Mouse (Mus musculus) heart, adult 2 months (tissue): ENCODE data around the gene Aqr. TPM values are rescaled to one million over a fixed set of nuclear protein-coding genes. Genes with fewer than 3 reads are reported as not detected.

ENCODE experiments used
- DNase-seq, 2 experiments: peaks; one replicate each; pipeline ENCODE4 v3.0.0; 2021
- H3K27ac ChIP-seq: fragments of 200-600 bp; 2 replicates; pipeline ENCODE4 v1.8.1; 2022
- H3K27me3 ChIP-seq: fragments of 200-500 bp; 2 replicates; pipeline ENCODE4 v1.6.1; 2012; ENCODE audit warnings: mild to moderate bottlenecking, low read length, inconsistent platforms, mixed read lengths; ENCODE audit not compliant: control insufficient read depth, insufficient read depth
- H3K36me3 ChIP-seq: fragments of 200-500 bp; 2 replicates; pipeline ENCODE4 v1.6.1; 2012; ENCODE audit warnings: low read length, inconsistent platforms; ENCODE audit not compliant: control insufficient read depth, insufficient read depth
- H3K4me1 ChIP-seq: fragments of 200-500 bp; 2 replicates; pipeline ENCODE4 v1.6.1; 2011; ENCODE audit warnings: low read length; ENCODE audit not compliant: control insufficient read depth, insufficient read depth
- H3K4me3 ChIP-seq: fragments of 200-600 bp; 2 replicates; pipeline ENCODE4 v1.8.1; 2022
- H3K79me2 ChIP-seq: fragments of 200-500 bp; replicated peaks from 2 replicates; pipeline ENCODE4 v1.6.1; 2012; ENCODE audit warnings: mild to moderate bottlenecking, inconsistent platforms, low read length, moderate library complexity, mixed read lengths; ENCODE audit not compliant: control insufficient read depth, insufficient read depth
- H3K9ac ChIP-seq: fragments of 200-500 bp; 2 replicates; pipeline ENCODE4 v1.6.1; 2012; ENCODE audit warnings: low read depth, mild to moderate bottlenecking, control low read depth, inconsistent platforms, low read length, mixed read lengths
- CTCF ChIP-seq: fragments of 200-600 bp; IDR thresholded peaks from 2 replicates; pipeline ENCODE4 v1.8.1; 2022; ENCODE audit warnings: antibody characterized with exemption, mild to moderate bottlenecking, moderate library complexity
- EP300 ChIP-seq: fragments of 200-500 bp; IDR thresholded peaks from 2 replicates; pipeline ENCODE4 v1.6.1; 2011; ENCODE audit warnings: low read depth, low read length, control low read depth; ENCODE audit not compliant: insufficient read depth
- POLR2A ChIP-seq: fragments of 200-500 bp; IDR thresholded peaks from 2 replicates; pipeline ENCODE4 v1.6.1; 2011; ENCODE audit warnings: mild to moderate bottlenecking, low read depth, low read length, control low read depth; ENCODE audit not compliant: insufficient read depth
- WGBS: fragments of 180-500 bp; shearing (Covaris S2); methylation state at CpG from one replicate; pipeline ENCODE4 v1.1.7; 2018; 5-methylcytosine and 5-hydroxymethylcytosine counted together
- intact Hi-C: fragments of 180-260 bp; cut with DNase I; formaldehyde crosslinking; loops from one replicate; pipeline ENCODE4 v1.15.1; 2025
- polyA plus RNA-seq: library from polyadenylated mRNA; depleted of rRNA; stranded (reverse); fragments of >200 nt; gene quantifications from 2 replicates; pipeline ENCODE4 v1.2.3, GENCODE M21; 2012
- total RNA-seq, 2 experiments: library from RNA; stranded (reverse); gene quantifications; 2 replicates each; pipeline ENCODE4 v1.2.3; 2021

The Aqr gene
- total and polyA plus RNA-seq, 3 experiments, result 10.3 to 17.7 (median 17.6) TPM

DNA sequence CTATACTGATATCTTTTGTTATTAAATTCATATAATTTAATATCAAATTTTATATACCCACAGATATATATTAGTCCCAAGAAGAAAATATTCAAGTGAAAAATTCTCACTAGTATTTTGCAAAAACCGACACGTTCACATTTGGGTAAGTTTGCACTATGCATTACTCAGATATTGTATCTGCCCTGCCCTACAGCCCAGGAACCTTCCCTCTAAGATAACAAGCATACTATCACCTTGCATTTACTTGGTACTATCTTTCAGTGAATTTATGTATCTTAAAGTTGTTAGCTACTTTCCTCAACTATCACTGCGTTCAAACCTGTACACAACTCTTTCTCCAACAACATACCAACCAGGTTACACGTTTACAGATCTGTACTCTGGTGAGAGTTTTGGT lies 71.3 kb downstream of the Aqr start:
- H3K27me3 ChIP-seq, result no peaks in the 10 kb centered on the region
- DNase-seq, result no peak
- H3K4me3 ChIP-seq, result no peak overlapping the region
- intact Hi-C loops, result no loop called here
- no peak overlapping the region for H3K27ac ChIP-seq
- no peaks in the 10 kb centered on the region for H3K79me2 ChIP-seq
- peaks cover 8% of the 10 kb centered on the region; the same call in 1 of the 2 replicates for H3K36me3 ChIP-seq
- 92% methylated on average over 4 of the region's 4 CpGs for WGBS
- TF ChIP-seq CTCF, result no peak
- TF ChIP-seq EP300, result no peak
- no peak for TF ChIP-seq POLR2A
- H3K9ac ChIP-seq, result no peak overlapping the region
- H3K4me1 ChIP-seq, result no peaks in the 10 kb centered on the region; the same call in none of the 2 replicates

DNA sequence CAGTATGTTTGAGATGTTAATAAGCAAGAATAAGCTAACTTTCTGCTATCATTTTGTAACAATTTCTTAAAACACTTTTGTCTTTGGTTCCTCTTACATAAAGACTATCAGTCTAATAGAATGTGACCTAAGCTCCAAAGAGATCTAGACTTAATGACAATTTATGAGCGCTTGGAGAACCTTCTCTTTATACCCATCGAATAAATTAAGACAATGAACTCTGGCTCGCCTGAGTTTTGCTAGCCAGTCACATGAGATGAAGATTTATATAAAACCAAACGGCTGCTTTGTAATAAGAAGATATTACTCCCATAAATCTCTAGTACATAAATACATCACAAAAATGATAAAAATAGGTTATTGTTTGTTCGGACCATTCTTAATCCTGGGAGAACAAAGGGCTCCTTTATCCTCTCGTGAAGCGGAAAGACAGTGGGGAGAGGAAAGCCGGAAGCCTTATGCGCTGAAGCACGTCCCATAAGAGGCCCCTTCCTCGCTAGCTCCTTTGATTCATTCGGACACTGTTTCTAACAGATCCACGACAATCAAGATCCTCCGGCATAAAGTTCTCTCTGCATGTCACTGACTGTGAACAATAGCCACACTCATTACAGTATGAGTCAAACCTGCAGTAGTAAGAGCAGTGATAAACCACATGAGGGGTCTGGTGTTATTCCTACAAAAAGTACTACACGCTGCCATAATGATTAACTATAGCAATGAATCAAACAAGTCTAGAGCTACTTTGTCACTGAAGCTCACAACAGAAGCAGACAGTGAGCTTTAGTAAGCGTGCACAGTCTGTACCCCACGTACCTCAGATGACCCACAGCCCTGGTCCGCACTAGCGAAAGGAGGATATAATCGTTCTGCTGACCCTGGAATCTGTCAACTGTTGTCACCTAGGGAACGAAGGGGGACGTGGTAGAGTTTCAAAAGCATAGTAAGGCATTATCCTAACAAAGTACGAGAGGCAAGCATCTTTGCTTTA lies 79.2 kb downstream of the Aqr start:
- DNase-seq, result no peak
- 86% methylated on average over 23 of the region's 23 CpGs for WGBS
- no peaks in the 10 kb centered on the region for H3K27me3 ChIP-seq
- TF ChIP-seq EP300, result no peak
- no peak for TF ChIP-seq CTCF
- no peak for TF ChIP-seq POLR2A
- no peak overlapping the region for H3K4me3 ChIP-seq
- intact Hi-C loops, result no loop called here
- H3K4me1 ChIP-seq, result no peaks in the 10 kb centered on the region
- no peaks in the 10 kb centered on the region for H3K79me2 ChIP-seq
- H3K36me3 ChIP-seq, result peaks cover 4% of the 10 kb centered on the region
- no peak overlapping the region for H3K27ac ChIP-seq
- no peak overlapping the region for H3K9ac ChIP-seq

- intact Hi-C loops, result no loop called here
- no peaks in the 10 kb centered on the region for H3K79me2 ChIP-seq
Observed at GRCm38 (mm10) chr2:114106383-114106782, 80.4 kb downstream of the Aqr start.

GRCm38 (mm10) chr2:114102471-114102870 lies 84.4 kb downstream of the Aqr start:
- DNase-seq, result no peak
- peaks cover 4% of the 10 kb centered on the region for H3K36me3 ChIP-seq
- no peak overlapping the region for H3K9ac ChIP-seq
- intact Hi-C loops, result loop anchor here (5.0 kb wide), 1 partner anchor 40 kb away; no protein-coding TSS in a partner anchor
- H3K4me3 ChIP-seq, result no peak overlapping the region
- no peaks in the 10 kb centered on the region for H3K79me2 ChIP-seq
- H3K4me1 ChIP-seq, result peaks cover 2% of the 10 kb centered on the region; the same call in 1 of the 2 replicates
- H3K27ac ChIP-seq, result no peak overlapping the region
- 81% methylated on average over 3 of the region's 3 CpGs for WGBS
- TF ChIP-seq EP300 (no peak), CTCF (no peak), POLR2A (no peak)
- no peaks in the 10 kb centered on the region for H3K27me3 ChIP-seq

More at GRCm38 (mm10) chr2:114106383-114106782, 80.4 kb downstream of the Aqr start:
- Histone ChIP-seq H3K36me3 (peaks cover 4% of the 10 kb centered on the region), H3K27ac (no peak overlapping the region), H3K27me3 (no peaks in the 10 kb centered on the region), H3K4me3 (no peak overlapping the region), H3K9ac (no peak overlapping the region), H3K4me1 (no peaks in the 10 kb centered on the region)
- TF ChIP-seq POLR2A, result no peak
- no peak for TF ChIP-seq EP300
- TF ChIP-seq CTCF, result no peak
- no peak for DNase-seq
- WGBS, result 84% methylated on average over 8 of the region's 8 CpGs

GRCm38 (mm10) chr2:114100834-114101233 lies 86.0 kb downstream of the Aqr start:
- no peak overlapping the region for H3K9ac ChIP-seq
- 94% methylated on average over 9 of the region's 9 CpGs for WGBS
- no peaks in the 10 kb centered on the region for H3K79me2 ChIP-seq
- H3K27ac ChIP-seq, result no peak overlapping the region
- peaks cover 6% of the 10 kb centered on the region for H3K36me3 ChIP-seq
- no peak for DNase-seq
- no peaks in the 10 kb centered on the region for H3K27me3 ChIP-seq
- TF ChIP-seq CTCF (no peak), POLR2A (no peak), EP300 (no peak)
- intact Hi-C loops, result loop anchor here (5.0 kb wide), 1 partner anchor 41 kb away; no protein-coding TSS in a partner anchor
- H3K4me1 ChIP-seq, result peaks cover 2% of the 10 kb centered on the region; the same call in 1 of the 2 replicates
- H3K4me3 ChIP-seq, result no peak overlapping the region

DNA sequence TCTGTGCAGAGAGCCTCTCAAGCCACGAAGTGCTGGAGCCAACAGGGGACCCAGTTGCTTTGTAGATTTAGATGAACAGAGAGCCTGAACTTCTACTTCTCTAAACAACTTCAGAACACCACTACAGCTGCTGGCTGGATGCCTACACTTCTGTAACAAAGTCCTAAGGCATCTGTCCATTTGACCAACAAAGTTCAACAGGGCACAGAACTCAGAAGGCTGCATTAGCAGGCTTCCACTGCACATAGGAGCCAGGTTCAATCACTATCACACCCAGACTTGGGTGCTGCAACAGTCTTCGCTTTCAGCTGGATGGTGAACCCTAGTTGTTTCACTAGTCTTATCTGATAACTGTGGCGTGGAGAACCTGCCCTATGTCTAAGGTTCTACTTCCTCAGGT lies 87.0 kb downstream of the Aqr start:
- Histone ChIP-seq H3K27me3 (no peaks in the 10 kb centered on the region), H3K27ac (no peak overlapping the region), H3K36me3 (peaks cover 6% of the 10 kb centered on the region), H3K4me3 (no peak overlapping the region), H3K9ac (no peak overlapping the region), H3K4me1 (peaks cover 4% of the 10 kb centered on the region), H3K79me2 (no peaks in the 10 kb centered on the region)
- TF ChIP-seq CTCF (no peak), POLR2A (no peak), EP300 (no peak)
- WGBS, result 84% methylated on average over 3 of the region's 3 CpGs
- DNase-seq, result no peak
- intact Hi-C loops, result loop anchor here (5.0 kb wide), 1 partner anchor 42 kb away; no protein-coding TSS in a partner anchor
